Comparison of ENCODE assay signal across 18 mouse cellular contexts in the genomic region with DNA sequence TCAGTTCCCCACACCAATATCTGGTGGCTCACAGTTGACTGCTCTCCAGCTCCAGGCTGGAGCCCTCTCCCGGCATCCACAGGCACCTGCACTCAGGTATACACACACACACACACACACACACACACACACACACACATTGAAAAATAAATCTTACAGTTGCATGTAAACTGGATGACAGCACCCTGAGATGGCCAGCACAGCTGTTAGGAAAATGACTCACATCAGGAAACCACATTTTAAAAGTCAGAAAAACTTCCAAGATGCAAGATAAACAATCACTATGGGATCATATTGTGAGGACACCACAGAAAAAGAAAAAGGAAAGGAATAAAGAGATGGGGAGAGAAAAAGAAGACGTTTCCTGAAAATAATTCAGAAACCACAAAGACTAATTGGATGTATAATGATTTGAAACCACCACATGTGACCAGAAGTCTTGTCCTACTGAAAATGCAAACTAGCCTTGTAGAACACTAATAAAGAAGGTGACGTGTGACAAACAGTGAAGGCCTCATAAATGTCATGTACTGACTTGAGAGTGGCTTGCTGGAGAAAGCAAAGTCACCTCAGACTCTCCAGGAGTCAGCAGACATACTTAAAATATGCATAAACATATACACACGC.
"Had no signal": no experiment of that assay in that cellular context is flagged by ENCODE, and none has a peak within 500 bp of the region (broad histone marks: within the 10 kb centered on the region; RNA-seq: fewer than 3 reads in every experiment).

No protein-coding gene starts in this region.

- DNase-seq: kidney, adult 9 months; kidney, postnatal 36 days; layer of hippocampus, adult 9-11 months; liver; lung, adult 18-20 months; lung, postnatal 10 days; lung, postnatal 36 days; thymus, adult 18-20 months; thymus, postnatal 36 days had no signal

- H3K27me3 ChIP-seq: limb, embryonic 13.5 days; liver, embryonic 12.5 days; lung, embryonic 15.5 days; midbrain, embryonic 13.5 days had no signal

- H3K4me2 ChIP-seq: limb, embryonic 13.5 days; liver, embryonic 12.5 days; liver, embryonic 15.5 days; lung, embryonic 15.5 days; midbrain, embryonic 13.5 days had no signal

- H3K9me3 ChIP-seq: limb, embryonic 10.5 days; limb, embryonic 13.5 days; liver, embryonic 12.5 days; liver, embryonic 15.5 days; lung, embryonic 15.5 days; megakaryocyte, embryonic 14.5 days; midbrain, embryonic 10.5 days; midbrain, embryonic 13.5 days had no signal

- ATAC-seq: liver, embryonic 12.5 days; midbrain, embryonic 13.5 days; midbrain, embryonic 16.5 days had no signal

- H3K36me3 ChIP-seq: limb, embryonic 10.5 days; limb, embryonic 13.5 days; liver, embryonic 12.5 days; liver, embryonic 15.5 days; lung, embryonic 15.5 days; midbrain, embryonic 10.5 days; midbrain, embryonic 13.5 days had no signal

- H3K27ac ChIP-seq: limb, embryonic 10.5 days; limb, embryonic 13.5 days; liver, embryonic 12.5 days; liver, embryonic 15.5 days; lung, embryonic 15.5 days; midbrain, embryonic 10.5 days; midbrain, embryonic 13.5 days had no signal

- H3K9ac ChIP-seq: limb, embryonic 13.5 days; liver, embryonic 12.5 days; liver, embryonic 15.5 days; lung, embryonic 15.5 days; midbrain, embryonic 13.5 days had no signal

- H3K4me3 ChIP-seq: limb, embryonic 10.5 days; limb, embryonic 13.5 days; liver, embryonic 12.5 days; liver, embryonic 15.5 days; lung, embryonic 15.5 days; megakaryocyte, embryonic 14.5 days; midbrain, embryonic 10.5 days; midbrain, embryonic 13.5 days had no signal

- H3K4me1 ChIP-seq: limb, embryonic 13.5 days; liver, embryonic 12.5 days; liver, embryonic 15.5 days; megakaryocyte, embryonic 14.5 days; midbrain, embryonic 10.5 days; midbrain, embryonic 13.5 days had no signal
